Mouse (Mus musculus) limb, embryonic 12.5 days (tissue): ENCODE measurements around the gene F13a1. TPM values are rescaled to one million over a fixed set of nuclear protein-coding genes. Genes with fewer than 3 reads are reported as not detected.

Experiments used
- ATAC-seq: fragments of 200-750 bp; cut with Nextera tagmentation; 2 replicates; pipeline ENCODE4 v1.8.0; 2017; ENCODE audit warnings: low read depth, moderate TSS enrichment; ENCODE audit not compliant: insufficient number of reproducible peaks, insufficient read depth, low FRiP score, low TSS enrichment
- H3K27ac ChIP-seq: fragments of 300-500 bp; sonication (generic); 2 replicates; pipeline ENCODE4 v1.5.1; 2016; ENCODE audit warnings: mild to moderate bottlenecking, moderate library complexity
- H3K27me3 ChIP-seq: fragments of 300-500 bp; sonication (generic); 2 replicates; pipeline ENCODE4 v1.6.1; 2016; ENCODE audit warnings: mild to moderate bottlenecking, moderate library complexity
- H3K36me3 ChIP-seq: fragments of 300-500 bp; sonication (generic); 2 replicates; pipeline ENCODE4 v1.6.1; 2016; ENCODE audit warnings: mild to moderate bottlenecking, moderate library complexity
- H3K4me1 ChIP-seq: fragments of 300-500 bp; sonication (generic); replicated peaks from 2 replicates; pipeline ENCODE4 v1.6.1; 2016
- H3K4me2 ChIP-seq: fragments of 300-500 bp; sonication (generic); 2 replicates; pipeline ENCODE4 v1.6.1; 2016; ENCODE audit warnings: mild to moderate bottlenecking, moderate library complexity
- H3K4me3 ChIP-seq: fragments of 300-500 bp; sonication (generic); replicated peaks from 2 replicates; pipeline ENCODE4 v1.5.1; 2016; ENCODE audit warnings: mild to moderate bottlenecking
- H3K9ac ChIP-seq: fragments of 300-500 bp; sonication (generic); replicated peaks from 2 replicates; pipeline ENCODE4 v1.6.1; 2016; ENCODE audit warnings: mild to moderate bottlenecking, moderate library complexity
- H3K9me3 ChIP-seq: fragments of 300-500 bp; sonication (generic); 2 replicates; pipeline ENCODE4 v1.6.1; 2016; ENCODE audit warnings: mild to moderate bottlenecking, moderate library complexity
- WGBS: fragments of 180-500 bp; shearing (Covaris S2); methylation state at CpG from one replicate; pipeline ENCODE4 v1.1.7; 2016; 5-methylcytosine and 5-hydroxymethylcytosine counted together
- polyA plus RNA-seq: library from polyadenylated mRNA; unstranded; fragments of >200 nt; fragmentation: Nextera tagmentation; extraction: Ambion mirVana; gene quantifications from 2 replicates; pipeline ENCODE4 v1.2.1, GENCODE M21; 2016

F13a1 gene
- polyA plus RNA-seq, 1 experiment from 2014 or later, result 4.3 TPM

- no peaks in the 10 kb centered on the region for H3K36me3 ChIP-seq
- no peak overlapping the region for H3K27ac ChIP-seq
- 70% methylated on average over 4 of the region's 4 CpGs for WGBS
- no peak for ATAC-seq
- H3K9ac ChIP-seq, result no peak overlapping the region
- H3K4me1 ChIP-seq, result no peaks in the 10 kb centered on the region
- no peak overlapping the region for H3K4me3 ChIP-seq
- H3K4me2 ChIP-seq, result no peak overlapping the region
- H3K27me3 ChIP-seq, result no peaks in the 10 kb centered on the region
- H3K9me3 ChIP-seq, result no peaks in the 10 kb centered on the region
Measured at GRCm38 (mm10) chr13:37025996-37026579, 24.0 kb downstream of the F13a1 start.

- H3K27ac ChIP-seq, result no peak overlapping the region
- no peaks in the 10 kb centered on the region for H3K4me1 ChIP-seq
- H3K9me3 ChIP-seq, result no peaks in the 10 kb centered on the region
- H3K9ac ChIP-seq, result no peak overlapping the region
- no peaks in the 10 kb centered on the region for H3K27me3 ChIP-seq
- H3K36me3 ChIP-seq, result no peaks in the 10 kb centered on the region
- H3K4me2 ChIP-seq, result no peak overlapping the region
- no peak overlapping the region for H3K4me3 ChIP-seq
- 78% methylated on average over 2 of the region's 2 CpGs for WGBS
- no peak for ATAC-seq
Measured at GRCm38 (mm10) chr13:37021575-37021974, 28.5 kb downstream of the F13a1 start.

GRCm38 (mm10) chr13:37010771-37011170 is 39.3 kb downstream of the F13a1 start:
- no peaks in the 10 kb centered on the region for H3K36me3 ChIP-seq

GRCm38 (mm10) chr13:37006224-37006623 is 43.8 kb downstream of the F13a1 start:
- no peaks in the 10 kb centered on the region for H3K27me3 ChIP-seq
- H3K9me3 ChIP-seq, result no peaks in the 10 kb centered on the region
- no peak for ATAC-seq
- H3K4me1 ChIP-seq, result no peaks in the 10 kb centered on the region
- no peak overlapping the region for H3K4me2 ChIP-seq
- H3K9ac ChIP-seq, result no peak overlapping the region
- no peak overlapping the region for H3K4me3 ChIP-seq
- no peaks in the 10 kb centered on the region for H3K36me3 ChIP-seq
- no peak overlapping the region for H3K27ac ChIP-seq

More at GRCm38 (mm10) chr13:37010771-37011170, 39.3 kb downstream of the F13a1 start:
- no peak overlapping the region for H3K4me2 ChIP-seq
- no peaks in the 10 kb centered on the region for H3K9me3 ChIP-seq
- H3K27ac ChIP-seq, result no peak overlapping the region
- H3K4me1 ChIP-seq, result no peaks in the 10 kb centered on the region
- H3K4me3 ChIP-seq, result no peak overlapping the region
- H3K9ac ChIP-seq, result no peak overlapping the region
- no peak for ATAC-seq
- no peaks in the 10 kb centered on the region for H3K27me3 ChIP-seq
- WGBS, result 92% methylated on average over 5 of the region's 5 CpGs

GRCm38 (mm10) chr13:36999210-36999705 is 50.8 kb downstream of the F13a1 start:
- Histone ChIP-seq H3K4me3 (no peak overlapping the region), H3K9ac (no peak overlapping the region), H3K9me3 (no peaks in the 10 kb centered on the region), H3K4me1 (no peaks in the 10 kb centered on the region), H3K27me3 (no peaks in the 10 kb centered on the region), H3K4me2 (no peak overlapping the region), H3K36me3 (no peaks in the 10 kb centered on the region), H3K27ac (no peak overlapping the region)
- no peak for ATAC-seq
- 49% methylated on average over 6 of the region's 6 CpGs for WGBS

GRCm38 (mm10) chr13:36993593-36993992 is 56.5 kb downstream of the F13a1 start:
- Histone ChIP-seq H3K4me3 (no peak overlapping the region), H3K9ac (no peak overlapping the region), H3K4me2 (no peak overlapping the region), H3K36me3 (no peaks in the 10 kb centered on the region), H3K9me3 (no peaks in the 10 kb centered on the region), H3K27me3 (no peaks in the 10 kb centered on the region), H3K4me1 (no peaks in the 10 kb centered on the region), H3K27ac (no peak overlapping the region)
- 80% methylated on average over 5 of the region's 5 CpGs for WGBS
- ATAC-seq, result no peak

GRCm38 (mm10) chr13:36988392-36988791 is 61.7 kb downstream of the F13a1 start:
- no peaks in the 10 kb centered on the region; the same call in 1 of the 2 replicates for H3K27me3 ChIP-seq
- H3K4me2 ChIP-seq, result no peak overlapping the region
- ATAC-seq, result no peak
- H3K9ac ChIP-seq, result no peak overlapping the region
- no peaks in the 10 kb centered on the region for H3K4me1 ChIP-seq
- H3K27ac ChIP-seq, result no peak overlapping the region
- WGBS, result 67% methylated on average over 4 of the region's 4 CpGs
- H3K9me3 ChIP-seq, result no peaks in the 10 kb centered on the region
- no peak overlapping the region for H3K4me3 ChIP-seq
- H3K36me3 ChIP-seq, result no peaks in the 10 kb centered on the region

GRCm38 (mm10) chr13:36973016-36973415 is 77.0 kb downstream of the F13a1 start:
- no peaks in the 10 kb centered on the region for H3K36me3 ChIP-seq
- no peak for ATAC-seq
- H3K9ac ChIP-seq, result no peak overlapping the region
- H3K27ac ChIP-seq, result no peak overlapping the region
- H3K4me2 ChIP-seq, result no peak overlapping the region
- no peaks in the 10 kb centered on the region for H3K9me3 ChIP-seq
- 89% methylated on average over 2 of the region's 2 CpGs for WGBS
- H3K4me1 ChIP-seq, result no peaks in the 10 kb centered on the region
- no peak overlapping the region for H3K4me3 ChIP-seq
- H3K27me3 ChIP-seq, result no peaks in the 10 kb centered on the region

- 86% methylated on average over 3 of the region's 3 CpGs for WGBS
- no peaks in the 10 kb centered on the region for H3K4me1 ChIP-seq
- no peak overlapping the region for H3K27ac ChIP-seq
- no peaks in the 10 kb centered on the region for H3K9me3 ChIP-seq
- H3K9ac ChIP-seq, result no peak overlapping the region
- H3K36me3 ChIP-seq, result no peaks in the 10 kb centered on the region
- H3K4me3 ChIP-seq, result no peak overlapping the region
- no peaks in the 10 kb centered on the region for H3K27me3 ChIP-seq
- ATAC-seq, result no peak
- H3K4me2 ChIP-seq, result no peak overlapping the region
Measured at GRCm38 (mm10) chr13:36972226-36972625, 77.8 kb downstream of the F13a1 start.

GRCm38 (mm10) chr13:36962926-36963325 is 87.1 kb downstream of the F13a1 start:
- ATAC-seq, result no peak
- H3K27me3 ChIP-seq, result no peaks in the 10 kb centered on the region
- H3K9me3 ChIP-seq, result no peaks in the 10 kb centered on the region
- no peaks in the 10 kb centered on the region for H3K4me1 ChIP-seq
- H3K4me3 ChIP-seq, result no peak overlapping the region
- no peak overlapping the region for H3K27ac ChIP-seq
- no peak overlapping the region for H3K4me2 ChIP-seq
- H3K9ac ChIP-seq, result no peak overlapping the region
- no peaks in the 10 kb centered on the region for H3K36me3 ChIP-seq

GRCm38 (mm10) chr13:36958996-36959395 is 91.0 kb downstream of the F13a1 start:
- H3K9me3 ChIP-seq, result no peaks in the 10 kb centered on the region
- 76% methylated on average over 3 of the region's 3 CpGs for WGBS
- no peaks in the 10 kb centered on the region for H3K4me1 ChIP-seq
- no peak overlapping the region for H3K4me2 ChIP-seq
- no peaks in the 10 kb centered on the region for H3K36me3 ChIP-seq
- H3K27ac ChIP-seq, result no peak overlapping the region
- no peak overlapping the region for H3K9ac ChIP-seq
- H3K4me3 ChIP-seq, result no peak overlapping the region
- H3K27me3 ChIP-seq, result no peaks in the 10 kb centered on the region
- ATAC-seq, result no peak

- Histone ChIP-seq H3K27me3 (no peaks in the 10 kb centered on the region), H3K9me3 (no peaks in the 10 kb centered on the region), H3K27ac (no peak overlapping the region), H3K4me2 (no peak overlapping the region), H3K9ac (no peak overlapping the region), H3K4me3 (no peak overlapping the region), H3K36me3 (no peaks in the 10 kb centered on the region), H3K4me1 (no peaks in the 10 kb centered on the region)
- ATAC-seq, result no peak
- 96% methylated on average over 3 of the region's 3 CpGs for WGBS
Measured at GRCm38 (mm10) chr13:36954937-36955336, 95.1 kb downstream of the F13a1 start.
